In genomic region chr16:35316856-35317264, GRCm38 (mm10) we compare ENCODE assay signal across 26 mouse cellular contexts.
"Had no signal": no experiment of that assay in that cellular context is flagged by ENCODE, and none has a peak within 500 bp of the region (broad histone marks: within the 10 kb centered on the region; RNA-seq: fewer than 3 reads in every experiment).

No protein-coding gene starts in this region.

- H3K4me1 ChIP-seq: heart, embryonic 12.5 days; hindbrain, embryonic 12.5 days; limb, embryonic 13.5 days; limb, embryonic 15.5 days; liver, embryonic 12.5 days had no signal

- H3K4me2 ChIP-seq: heart, embryonic 12.5 days; hindbrain, embryonic 12.5 days; hindbrain, embryonic 14.5 days; intestine, embryonic 15.5 days; limb, embryonic 13.5 days; limb, embryonic 15.5 days; liver, embryonic 12.5 days had no signal

- H3K27ac ChIP-seq: gastrocnemius, adult 2 months; heart, embryonic 10.5 days; hindbrain, embryonic 10.5 days; hindbrain, embryonic 12.5 days; hindbrain, embryonic 14.5 days; intestine, embryonic 15.5 days; layer of hippocampus, adult 2 months; limb, embryonic 13.5 days; limb, embryonic 15.5 days; liver, embryonic 12.5 days had no signal

- H3K9me3 ChIP-seq: heart, embryonic 10.5 days; heart, embryonic 12.5 days; hindbrain, embryonic 10.5 days; hindbrain, embryonic 12.5 days; intestine, embryonic 15.5 days; limb, embryonic 13.5 days; limb, embryonic 15.5 days; liver, embryonic 12.5 days had no signal

- ATAC-seq: hindbrain, embryonic 16.5 days; intestine, embryonic 15.5 days; intestine, postnatal 0 days; liver, embryonic 12.5 days had no signal

- H3K27me3 ChIP-seq: heart, embryonic 12.5 days; hindbrain, embryonic 12.5 days; intestine, embryonic 15.5 days; limb, embryonic 13.5 days; limb, embryonic 15.5 days; liver, embryonic 12.5 days had no signal

- H3K4me3 ChIP-seq: gastrocnemius, adult 2 months; heart, embryonic 10.5 days; heart, embryonic 12.5 days; hindbrain, embryonic 10.5 days; hindbrain, embryonic 12.5 days; intestine, embryonic 15.5 days; layer of hippocampus, adult 2 months; limb, embryonic 13.5 days; limb, embryonic 15.5 days; liver, embryonic 12.5 days had no signal

- DNase-seq: gastrocnemius, adult 2 months; gastrocnemius, postnatal 10 days; gastrocnemius, postnatal 25 days; heart, adult 18-20 months; heart, postnatal 10 days; heart, postnatal 4 days; kidney, adult 18-20 months; kidney, adult 8-10 months; kidney, postnatal 10 days; kidney, postnatal 25 days; kidney, postnatal 4 days; layer of hippocampus, adult 9-11 months; layer of hippocampus, postnatal 36 days; left cerebral cortex, postnatal 4 days had no signal

- H3K36me3 ChIP-seq: intestine, embryonic 15.5 days had no signal

- H3K9ac ChIP-seq: heart, embryonic 12.5 days; hindbrain, embryonic 12.5 days; hindbrain, embryonic 14.5 days; intestine, embryonic 15.5 days; limb, embryonic 13.5 days; limb, embryonic 15.5 days; liver, embryonic 12.5 days had no signal
